Mouse (Mus musculus) hindbrain, embryonic 12.5 days (tissue): Measurements from ENCODE around the gene Rad50. TPM values are rescaled to one million over a fixed set of nuclear protein-coding genes. Genes with fewer than 3 reads are reported as not detected.

Experiments used
- ATAC-seq: fragments of 200-750 bp; cut with Nextera tagmentation; 2 replicates; pipeline ENCODE4 v1.8.0; 2017; ENCODE audit warnings: moderate TSS enrichment; ENCODE audit not compliant: low FRiP score
- H3K27ac ChIP-seq: fragments of 300-500 bp; sonication (generic); 2 replicates; pipeline ENCODE4 v1.5.1; 2016; ENCODE audit warnings: mild to moderate bottlenecking
- H3K27me3 ChIP-seq: fragments of 300-500 bp; sonication (generic); 2 replicates; pipeline ENCODE4 v1.6.1; 2016; ENCODE audit warnings: mild to moderate bottlenecking
- H3K36me3 ChIP-seq: fragments of 300-500 bp; sonication (generic); 2 replicates; pipeline ENCODE4 v1.6.1; 2016; ENCODE audit warnings: mild to moderate bottlenecking
- H3K4me1 ChIP-seq: fragments of 300-500 bp; sonication (generic); 2 replicates; pipeline ENCODE4 v1.6.1; 2016
- H3K4me2 ChIP-seq: fragments of 300-500 bp; sonication (generic); replicated peaks from 2 replicates; pipeline ENCODE4 v1.6.1; 2016; ENCODE audit warnings: mild to moderate bottlenecking
- H3K4me3 ChIP-seq: fragments of 300-500 bp; sonication (generic); 2 replicates; pipeline ENCODE4 v1.5.1; 2016; ENCODE audit warnings: mild to moderate bottlenecking
- H3K9ac ChIP-seq: fragments of 300-500 bp; sonication (generic); 2 replicates; pipeline ENCODE4 v1.6.1; 2016; ENCODE audit warnings: mild to moderate bottlenecking, moderate library complexity
- H3K9me3 ChIP-seq: fragments of 300-500 bp; sonication (generic); replicated peaks from 2 replicates; pipeline ENCODE4 v1.6.1; 2016; ENCODE audit warnings: mild to moderate bottlenecking
- WGBS: fragments of 180-500 bp; shearing (Covaris S2); methylation state at CpG from one replicate; pipeline ENCODE4 v1.1.7; 2016; 5-methylcytosine and 5-hydroxymethylcytosine counted together
- polyA plus RNA-seq: library from polyadenylated mRNA; unstranded; fragments of >200 nt; fragmentation: Nextera tagmentation; extraction: Ambion mirVana; gene quantifications from 2 replicates; pipeline ENCODE4 v1.2.1, GENCODE M21; 2016

The Rad50 gene
- polyA plus RNA-seq, result 18.5 and 21.4 TPM in 2 replicates

DNA sequence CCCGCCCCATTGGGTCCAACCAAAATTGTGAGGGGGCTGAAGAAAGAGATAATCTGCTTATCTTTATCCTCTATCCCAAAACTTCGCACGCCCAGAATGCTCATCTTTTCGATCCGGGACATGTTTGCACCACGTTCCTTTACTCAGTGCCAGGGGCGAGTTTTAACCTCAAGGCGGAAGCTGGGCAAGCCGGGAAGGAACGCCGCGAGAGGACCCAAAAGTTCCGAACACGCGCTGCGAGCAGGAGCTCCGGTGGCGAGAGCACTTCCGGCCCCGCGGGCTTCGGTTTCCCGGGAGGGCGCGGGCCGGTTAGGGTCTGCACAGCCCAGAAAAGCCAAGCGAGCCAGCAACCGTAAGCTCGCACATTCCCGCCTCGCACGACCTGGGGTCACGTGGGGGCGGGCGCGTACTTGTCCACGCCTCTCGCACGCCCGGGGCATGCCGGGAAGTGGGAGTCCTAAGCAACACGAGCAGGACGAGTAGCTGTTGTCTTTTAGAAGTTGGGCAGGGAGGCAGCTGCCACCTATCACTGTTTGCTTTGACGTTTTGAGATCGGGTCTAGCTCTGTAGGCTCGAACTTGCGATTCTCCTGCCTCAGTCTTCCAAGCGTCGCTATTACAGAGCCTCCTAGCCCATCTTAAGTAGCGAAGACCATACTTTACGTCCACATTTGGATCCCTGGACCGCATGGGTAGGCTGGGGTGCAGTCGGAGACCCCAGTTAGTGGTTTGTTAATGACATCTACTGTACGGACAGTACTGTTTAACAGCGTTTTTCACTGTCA, at the start of gene Rad50:
TSS of gene Rad50 (minus strand) at position 386 of the 784 bp plus-strand sequence.
- H3K4me2 ChIP-seq, result peak within 1 kb of the TSS; percentile 98
- H3K4me3 ChIP-seq, result peak within 1 kb of the TSS; percentile 65
- no peaks in the 10 kb centered on the region for H3K27me3 ChIP-seq
- WGBS, result 5% methylated on average over 55 of the region's 55 CpGs
- H3K4me1 ChIP-seq, result peaks cover 6% of the 10 kb centered on the region; the same call in 1 of the 2 replicates
- peak within 1 kb of the TSS; percentile 73 for H3K27ac ChIP-seq
- ATAC-seq, result peak; percentile 92
- H3K9ac ChIP-seq, result peak within 1 kb of the TSS; percentile 71
- no peaks in the 10 kb centered on the region for H3K36me3 ChIP-seq
- no peaks in the 10 kb centered on the region for H3K9me3 ChIP-seq

- Histone ChIP-seq H3K4me1 (peaks cover 11% of the 10 kb centered on the region), H3K4me3 (no peak overlapping the region), H3K27me3 (peaks cover 11% of the 10 kb centered on the region), H3K9ac (no peak overlapping the region), H3K27ac (no peak overlapping the region), H3K4me2 (no peak overlapping the region), H3K9me3 (no peaks in the 10 kb centered on the region), H3K36me3 (no peaks in the 10 kb centered on the region)
- 82% methylated on average over 12 of the region's 12 CpGs for WGBS
- no peak for ATAC-seq
Observed at GRCm38 (mm10) chr11:53755011-53755595, 48.0 kb upstream of the Rad50 start.

DNA sequence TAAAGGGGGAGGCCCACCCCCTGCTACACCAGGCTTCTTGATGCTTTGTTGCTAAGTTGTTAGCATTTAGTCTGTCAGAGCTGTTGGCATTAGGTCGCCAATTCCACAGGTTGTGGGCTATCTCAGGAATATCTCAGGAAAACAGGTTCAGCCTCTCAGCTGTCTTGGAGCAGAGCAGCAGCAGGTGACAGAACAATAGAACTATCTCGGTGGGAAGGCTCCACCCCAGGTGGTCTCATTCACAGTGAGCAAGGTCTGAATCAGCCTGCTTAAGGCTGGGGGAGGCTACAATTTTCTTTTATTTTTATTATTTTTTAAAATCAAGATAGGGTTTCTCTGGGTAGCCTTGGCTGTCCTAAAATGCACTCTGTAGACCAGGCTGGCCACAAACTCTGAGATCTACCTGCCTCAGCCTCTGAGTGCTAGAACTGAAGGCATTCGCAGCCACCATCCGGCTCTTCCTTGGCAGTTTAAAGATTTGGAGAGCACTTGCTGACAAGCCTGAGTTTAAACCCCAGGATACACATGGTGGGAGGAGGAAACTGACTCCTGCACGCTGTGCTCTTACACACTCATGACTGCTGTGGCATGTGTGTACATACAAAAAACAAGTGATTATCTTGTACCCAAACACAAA, 42.7 kb upstream of the Rad50 start:
- Histone ChIP-seq H3K27ac (no peak overlapping the region), H3K4me2 (no peak overlapping the region), H3K27me3 (no peaks in the 10 kb centered on the region), H3K4me1 (no peaks in the 10 kb centered on the region), H3K36me3 (no peaks in the 10 kb centered on the region), H3K4me3 (no peak overlapping the region), H3K9ac (no peak overlapping the region), H3K9me3 (no peaks in the 10 kb centered on the region)
- WGBS, result 42% methylated on average over 5 of the region's 5 CpGs
- ATAC-seq, result no peak

GRCm38 (mm10) chr11:53749306-53749705, 42.2 kb upstream of the Rad50 start:
- Histone ChIP-seq H3K4me1 (no peaks in the 10 kb centered on the region), H3K36me3 (no peaks in the 10 kb centered on the region), H3K27me3 (no peaks in the 10 kb centered on the region), H3K27ac (no peak overlapping the region), H3K4me3 (no peak overlapping the region), H3K9ac (no peak overlapping the region), H3K9me3 (no peaks in the 10 kb centered on the region), H3K4me2 (no peak overlapping the region)
- WGBS, result 70% methylated on average over 4 of the region's 4 CpGs
- no peak for ATAC-seq

GRCm38 (mm10) chr11:53748614-53749013, 41.5 kb upstream of the Rad50 start:
- whole genome bisulfite sequencing, result 90% methylated on average over 6 of the region's 6 CpGs
- Histone ChIP-seq H3K4me2 (no peak overlapping the region), H3K27me3 (no peaks in the 10 kb centered on the region), H3K9ac (no peak overlapping the region), H3K27ac (no peak overlapping the region), H3K4me1 (no peaks in the 10 kb centered on the region), H3K36me3 (no peaks in the 10 kb centered on the region), H3K4me3 (no peak overlapping the region), H3K9me3 (no peaks in the 10 kb centered on the region)
- no peak for ATAC-seq

- WGBS, result 88% methylated on average over 9 of the region's 9 CpGs
Observed at GRCm38 (mm10) chr11:53747985-53748384, 40.9 kb upstream of the Rad50 start.

GRCm38 (mm10) chr11:53745260-53745659, 38.1 kb upstream of the Rad50 start:
- ATAC-seq, result no peak
- Histone ChIP-seq H3K4me2 (no peak overlapping the region), H3K9ac (no peak overlapping the region), H3K4me1 (no peaks in the 10 kb centered on the region), H3K4me3 (no peak overlapping the region), H3K9me3 (no peaks in the 10 kb centered on the region), H3K27me3 (no peaks in the 10 kb centered on the region), H3K36me3 (no peaks in the 10 kb centered on the region), H3K27ac (no peak overlapping the region)
- WGBS, result 92% methylated on average over 2 of the region's 2 CpGs

More at GRCm38 (mm10) chr11:53747985-53748384, 40.9 kb upstream of the Rad50 start:
- Histone ChIP-seq H3K27me3 (no peaks in the 10 kb centered on the region), H3K9ac (no peak overlapping the region), H3K9me3 (no peaks in the 10 kb centered on the region), H3K4me3 (no peak overlapping the region), H3K4me1 (no peaks in the 10 kb centered on the region), H3K4me2 (no peak overlapping the region), H3K36me3 (no peaks in the 10 kb centered on the region), H3K27ac (no peak overlapping the region)
- ATAC-seq, result no peak

DNA sequence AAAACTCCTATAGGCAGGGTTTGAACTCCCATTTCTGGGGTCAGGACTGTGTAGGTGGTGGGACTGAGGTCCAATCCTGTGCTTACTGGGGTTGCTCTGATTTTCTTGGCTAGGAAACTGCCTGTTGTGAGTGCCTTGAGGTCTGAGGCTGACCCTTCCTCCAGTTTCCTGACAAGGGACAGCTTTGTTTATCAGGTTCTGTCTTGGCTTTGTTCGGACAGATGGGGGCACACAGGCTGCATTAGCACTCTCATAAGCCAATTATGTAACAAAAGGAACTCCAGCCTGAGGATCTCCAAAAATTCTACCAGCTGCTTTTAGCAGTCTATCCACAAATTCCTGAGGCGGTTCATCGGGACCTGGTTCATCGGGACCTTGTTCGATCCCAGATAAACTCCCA, 35.2 kb upstream of the Rad50 start:
- Histone ChIP-seq H3K4me3 (no peak overlapping the region), H3K9me3 (no peaks in the 10 kb centered on the region), H3K4me2 (no peak overlapping the region), H3K36me3 (no peaks in the 10 kb centered on the region), H3K9ac (no peak overlapping the region), H3K4me1 (no peaks in the 10 kb centered on the region), H3K27me3 (no peaks in the 10 kb centered on the region), H3K27ac (no peak overlapping the region)
- 26% methylated on average over 5 of the region's 5 CpGs for WGBS
- ATAC-seq, result no peak

GRCm38 (mm10) chr11:53737573-53737946, 30.4 kb upstream of the Rad50 start:
- Histone ChIP-seq H3K36me3 (no peaks in the 10 kb centered on the region), H3K27me3 (no peaks in the 10 kb centered on the region; the same call in 1 of the 2 replicates), H3K9ac (no peak overlapping the region), H3K27ac (no peak overlapping the region), H3K4me3 (no peak overlapping the region), H3K4me1 (no peaks in the 10 kb centered on the region), H3K9me3 (no peaks in the 10 kb centered on the region), H3K4me2 (no peak overlapping the region)
- WGBS, result 43% methylated on average over 6 of the region's 6 CpGs
- ATAC-seq, result no peak

- Histone ChIP-seq H3K4me2 (no peak overlapping the region), H3K27me3 (no peaks in the 10 kb centered on the region; the same call in 1 of the 2 replicates), H3K9ac (no peak overlapping the region), H3K9me3 (no peaks in the 10 kb centered on the region), H3K4me3 (no peak overlapping the region), H3K27ac (no peak overlapping the region), H3K36me3 (no peaks in the 10 kb centered on the region), H3K4me1 (no peaks in the 10 kb centered on the region)
- peak; percentile 56; the same call in 1 of the 2 replicates for ATAC-seq
- WGBS, result 46% methylated on average over 14 of the region's 14 CpGs
Observed at GRCm38 (mm10) chr11:53736771-53737572, 29.9 kb upstream of the Rad50 start.

DNA sequence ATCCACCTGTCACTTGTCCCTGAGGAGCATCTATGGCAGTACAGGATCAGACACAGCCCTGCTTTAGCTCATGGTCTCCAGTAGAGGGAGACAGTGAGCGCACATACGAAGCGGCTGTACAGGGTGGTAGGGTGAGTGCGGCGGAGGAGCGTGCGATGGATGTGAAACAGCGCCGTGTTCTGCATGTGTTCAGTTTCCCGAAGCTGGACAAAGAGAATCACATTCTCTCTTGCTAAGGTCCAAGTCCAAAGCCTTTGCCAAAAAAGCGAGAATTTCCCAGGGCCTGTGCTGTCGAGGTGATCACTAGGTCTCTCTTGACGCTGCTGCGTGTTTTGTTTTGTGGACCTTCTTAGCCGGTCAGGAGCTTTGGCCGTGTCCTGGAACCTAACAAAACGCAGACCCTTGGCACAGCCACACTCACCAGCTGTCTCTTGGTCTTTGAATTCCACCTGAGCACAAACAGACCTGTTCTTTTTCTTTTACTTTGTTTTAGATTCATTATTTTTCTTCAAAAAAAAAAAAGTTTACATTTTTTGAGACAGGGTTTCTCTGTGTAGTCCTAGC, 28.6 kb upstream of the Rad50 start:
- H3K9ac ChIP-seq, result no peak overlapping the region
- H3K27me3 ChIP-seq, result no peaks in the 10 kb centered on the region; the same call in 1 of the 2 replicates
- peak overlapping the region; percentile 48 for H3K4me2 ChIP-seq
- no peaks in the 10 kb centered on the region for H3K9me3 ChIP-seq
- peak; percentile 77 for ATAC-seq
- H3K27ac ChIP-seq, result no peak overlapping the region
- H3K4me3 ChIP-seq, result 0 out of 2 replicates have a peak overlapping the region, but pooled peaks have one; percentile 12
- H3K4me1 ChIP-seq, result no peaks in the 10 kb centered on the region
- WGBS, result 28% methylated on average over 17 of the region's 17 CpGs
- H3K36me3 ChIP-seq, result no peaks in the 10 kb centered on the region
